Mouse (Mus musculus): ENCODE measurements around the gene Prr12. TPM values are rescaled to one million over a fixed set of nuclear protein-coding genes. Genes with fewer than 3 reads are reported as not detected.

The Prr12 gene
- polyA plus RNA-seq (2014; fragmentation: Illumina TruSeq; extraction: RNeasy Lipid Tissue Mini Kit (QIAGEN cat#74804); ENCODE audit: insufficient read depth, low read depth, low replicate concordance) = 10.4 TPM

GRCm38 (mm10) chr7:45052862-45053116 is at the start of gene Prr12:
Gene Prr12 (minus strand): TSS chr7:45052881.

DNA sequence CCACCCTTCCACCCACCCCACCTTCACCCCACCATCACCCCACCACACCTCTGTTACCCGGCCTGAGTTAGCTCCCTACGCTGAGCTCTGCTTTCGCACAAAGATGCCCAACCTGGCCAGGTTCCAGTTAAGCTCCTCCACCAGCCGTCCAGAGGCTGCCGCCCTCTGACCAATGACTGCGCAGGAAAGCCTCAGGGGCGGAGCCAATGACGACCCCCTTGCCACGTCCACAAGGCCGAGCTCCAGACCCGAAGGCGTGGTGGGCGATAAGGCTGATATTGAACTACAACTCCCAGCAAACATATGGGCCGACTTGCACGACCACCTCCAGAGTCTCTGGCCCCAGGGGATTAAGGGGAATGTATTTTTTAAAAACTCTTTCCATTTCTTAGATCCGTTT is 39.4 kb upstream of the Prr12 start, which contains the start of gene Rcn3:
Rcn3 (minus strand) TSS at position 174 of the 400 bp plus-strand sequence.

DNA sequence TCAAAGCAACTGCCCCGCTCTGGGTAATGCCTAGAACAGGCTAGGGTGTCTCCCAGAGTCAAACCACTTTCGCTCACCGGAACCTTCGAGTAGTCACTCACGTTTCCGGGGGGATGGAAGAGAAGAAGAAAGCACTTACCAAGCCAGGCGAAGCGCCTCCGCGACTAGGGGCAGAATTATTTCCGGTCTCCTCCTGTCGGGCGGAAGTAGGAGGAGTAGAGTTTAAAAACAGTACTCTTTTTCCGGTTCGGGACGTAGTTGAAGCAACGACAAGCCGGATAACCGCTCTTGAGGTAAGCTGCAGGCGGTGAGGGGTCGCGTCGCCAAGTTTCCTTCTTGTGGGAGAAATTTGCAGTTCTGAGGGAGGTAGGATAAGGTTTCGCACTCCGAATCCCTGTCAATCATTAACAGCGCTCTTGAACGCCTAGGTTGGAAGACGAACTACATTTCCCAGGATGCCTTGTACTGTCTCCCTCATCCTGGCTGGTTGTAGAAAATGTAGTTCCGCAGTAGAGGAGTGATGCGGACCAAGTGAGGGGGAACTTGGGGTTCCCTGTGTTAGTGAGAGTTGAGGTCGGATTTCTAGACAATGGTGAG is 9.7 kb upstream of the Prr12 start, which contains the start of the genes Nosip and Prrg2:
Nosip (plus strand) TSS at position 191 of the 597 bp plus-strand sequence.
Prrg2 (minus strand) TSS at position 439 of the 597 bp plus-strand sequence.

GRCm38 (mm10) chr7:45017242-45018061 is 35.2 kb downstream of the Prr12 start, which contains the start of gene Rras:
Gene Rras (plus strand): TSS chr7:45017961.

GRCm38 (mm10) chr7:45015957-45016612 is 36.6 kb downstream of the Prr12 start, which contains the start of gene Scaf1:
Gene Scaf1 (minus strand): TSS chr7:45016363.

GRCm38 (mm10) chr7:44998501-44998955 is 54.2 kb downstream of the Prr12 start, which contains the start of gene Bcl2l12:
Gene Bcl2l12 (minus strand): TSS chr7:44998712.

DNA sequence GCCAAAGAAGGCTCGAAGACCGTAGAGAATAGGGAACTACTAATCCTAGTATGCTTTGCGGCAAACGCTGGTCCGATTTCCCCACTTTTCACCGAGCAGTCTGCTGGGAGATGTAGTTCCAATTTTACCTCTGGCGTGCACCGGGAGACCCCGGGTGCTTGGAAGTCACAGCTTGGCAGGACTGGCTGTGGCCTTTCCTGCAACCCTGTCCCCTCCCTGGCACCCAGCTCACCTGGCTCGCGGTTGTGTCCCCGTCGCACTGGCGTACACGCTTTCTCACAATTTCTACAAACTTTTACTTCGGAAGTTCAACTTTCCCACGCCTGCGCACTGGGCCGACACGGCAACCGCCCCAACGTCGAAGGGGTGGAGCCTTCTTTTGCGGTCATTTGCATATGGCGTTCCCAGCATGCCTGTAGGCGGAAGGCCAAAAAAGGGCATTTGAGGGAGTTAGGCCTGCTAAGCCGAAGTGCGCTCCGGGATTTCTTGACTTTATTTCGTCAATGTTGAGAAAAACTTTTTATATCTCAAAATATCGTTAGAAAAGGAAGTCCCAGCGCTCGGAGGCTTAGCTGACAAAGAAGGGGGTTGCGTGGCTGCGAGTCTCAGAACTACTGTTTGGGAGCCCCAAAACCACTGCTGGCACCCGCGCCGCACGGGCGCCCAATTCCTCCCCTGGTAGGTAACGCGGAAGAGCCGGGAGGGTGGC is 55.3 kb downstream of the Prr12 start, which contains the start of gene Irf3:
Irf3 (plus strand) TSS at position 418 of the 709 bp plus-strand sequence.

DNA sequence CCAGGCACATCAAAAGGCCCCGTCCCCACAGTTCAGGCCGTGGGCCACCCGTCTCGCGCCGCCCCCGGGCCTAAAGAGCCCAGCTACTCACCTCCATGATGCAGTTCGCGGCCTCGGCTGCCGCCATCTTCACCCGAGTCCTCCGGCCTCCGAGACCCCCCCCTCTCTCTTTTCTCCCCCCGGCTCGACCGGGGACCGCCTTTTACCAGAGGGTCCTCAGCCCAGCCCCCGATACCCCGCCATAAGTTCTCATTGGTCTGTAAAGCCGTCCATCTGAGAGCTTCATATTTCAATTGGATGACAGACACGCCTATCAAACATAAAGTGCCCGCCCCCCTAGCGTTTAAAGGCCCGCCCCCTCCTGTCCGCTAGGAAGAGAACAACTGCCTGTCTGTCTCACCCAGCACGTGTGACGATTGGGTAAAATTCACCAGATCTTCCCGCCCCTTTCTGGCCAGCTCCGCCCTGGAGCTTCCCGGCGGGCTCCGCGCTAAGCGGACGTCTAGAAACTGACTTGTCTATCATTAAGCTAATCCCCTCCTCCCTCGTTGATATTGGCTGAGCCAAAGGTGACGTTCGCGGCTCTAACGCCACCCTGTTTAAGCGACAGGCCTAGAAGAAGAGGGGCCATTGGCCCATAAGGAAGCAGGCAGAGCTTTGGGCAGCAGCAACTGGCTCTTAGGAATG is 66.3 kb downstream of the Prr12 start, which contains the start of gene Prmt1:
Prmt1 (minus strand) TSS at position 377 of the 687 bp plus-strand sequence.

Other genes starting within 250 kb of the Prr12 start
- gene Nup62, start 236.8 kb downstream of the Prr12 start, polyA plus RNA-seq (2014; fragmentation: Illumina TruSeq; extraction: RNeasy Lipid Tissue Mini Kit (QIAGEN cat#74804); ENCODE audit: insufficient read depth, low read depth, low replicate concordance) = 14.9 TPM
- gene Il4i1, start 236.5 kb downstream of the Prr12 start, polyA plus RNA-seq (2014; fragmentation: Illumina TruSeq; extraction: RNeasy Lipid Tissue Mini Kit (QIAGEN cat#74804); ENCODE audit: insufficient read depth, low read depth, low replicate concordance) = 3.1 TPM
- 83.0 TPM for gene Atf5, start 236.2 kb downstream of the Prr12 start, polyA plus RNA-seq (2014; fragmentation: Illumina TruSeq; extraction: RNeasy Lipid Tissue Mini Kit (QIAGEN cat#74804); ENCODE audit: insufficient read depth, low read depth, low replicate concordance)
- gene Akt1s1, start 203.9 kb downstream of the Prr12 start, polyA plus RNA-seq (2014; fragmentation: Illumina TruSeq; extraction: RNeasy Lipid Tissue Mini Kit (QIAGEN cat#74804); ENCODE audit: insufficient read depth, low read depth, low replicate concordance) = 36.7 TPM
- gene Tbc1d17, start 203.8 kb downstream of the Prr12 start, polyA plus RNA-seq (2014; fragmentation: Illumina TruSeq; extraction: RNeasy Lipid Tissue Mini Kit (QIAGEN cat#74804); ENCODE audit: insufficient read depth, low read depth, low replicate concordance) = 46.8 TPM
- 27.8 TPM for gene Pnkp, start 195.7 kb downstream of the Prr12 start, polyA plus RNA-seq (2014; fragmentation: Illumina TruSeq; extraction: RNeasy Lipid Tissue Mini Kit (QIAGEN cat#74804); ENCODE audit: insufficient read depth, low read depth, low replicate concordance)
- gene Ptov1, start 183.1 kb downstream of the Prr12 start, polyA plus RNA-seq (2014; fragmentation: Illumina TruSeq; extraction: RNeasy Lipid Tissue Mini Kit (QIAGEN cat#74804); ENCODE audit: insufficient read depth, low read depth, low replicate concordance) = 127 TPM
- gene Med25, start 160.2 kb downstream of the Prr12 start, polyA plus RNA-seq (2014; fragmentation: Illumina TruSeq; extraction: RNeasy Lipid Tissue Mini Kit (QIAGEN cat#74804); ENCODE audit: insufficient read depth, low read depth, low replicate concordance) = 22.3 TPM
- 20.0 TPM for gene Fuz, start 156.8 kb downstream of the Prr12 start, polyA plus RNA-seq (2014; fragmentation: Illumina TruSeq; extraction: RNeasy Lipid Tissue Mini Kit (QIAGEN cat#74804); ENCODE audit: insufficient read depth, low read depth, low replicate concordance)
- gene Ap2a1, start 123.4 kb downstream of the Prr12 start, polyA plus RNA-seq (2014; fragmentation: Illumina TruSeq; extraction: RNeasy Lipid Tissue Mini Kit (QIAGEN cat#74804); ENCODE audit: insufficient read depth, low read depth, low replicate concordance) = 23.2 TPM
- not detected for gene Tsks, start 109.7 kb downstream of the Prr12 start, polyA plus RNA-seq (2014; fragmentation: Illumina TruSeq; extraction: RNeasy Lipid Tissue Mini Kit (QIAGEN cat#74804); ENCODE audit: insufficient read depth, low read depth, low replicate concordance)
- gene Cpt1c, start 78.0 kb downstream of the Prr12 start, polyA plus RNA-seq (2014; fragmentation: Illumina TruSeq; extraction: RNeasy Lipid Tissue Mini Kit (QIAGEN cat#74804); ENCODE audit: insufficient read depth, low read depth, low replicate concordance) = 2.5 TPM
- gene Prmt1, start 66.3 kb downstream of the Prr12 start, polyA plus RNA-seq (2014; fragmentation: Illumina TruSeq; extraction: RNeasy Lipid Tissue Mini Kit (QIAGEN cat#74804); ENCODE audit: insufficient read depth, low read depth, low replicate concordance) = 126 TPM
- 71.8 TPM for gene Irf3, start 55.2 kb downstream of the Prr12 start, polyA plus RNA-seq (2014; fragmentation: Illumina TruSeq; extraction: RNeasy Lipid Tissue Mini Kit (QIAGEN cat#74804); ENCODE audit: insufficient read depth, low read depth, low replicate concordance)
- 14.9 TPM for gene Bcl2l12, start 54.2 kb downstream of the Prr12 start, polyA plus RNA-seq (2014; fragmentation: Illumina TruSeq; extraction: RNeasy Lipid Tissue Mini Kit (QIAGEN cat#74804); ENCODE audit: insufficient read depth, low read depth, low replicate concordance)
- gene Scaf1, start 36.5 kb downstream of the Prr12 start, polyA plus RNA-seq (2014; fragmentation: Illumina TruSeq; extraction: RNeasy Lipid Tissue Mini Kit (QIAGEN cat#74804); ENCODE audit: insufficient read depth, low read depth, low replicate concordance) = 15.5 TPM
- gene Rras, start 34.9 kb downstream of the Prr12 start, polyA plus RNA-seq (2014; fragmentation: Illumina TruSeq; extraction: RNeasy Lipid Tissue Mini Kit (QIAGEN cat#74804); ENCODE audit: insufficient read depth, low read depth, low replicate concordance) = 170 TPM
- gene Nosip, start 9.5 kb upstream of the Prr12 start, polyA plus RNA-seq (2014; fragmentation: Illumina TruSeq; extraction: RNeasy Lipid Tissue Mini Kit (QIAGEN cat#74804); ENCODE audit: insufficient read depth, low read depth, low replicate concordance) = 36.8 TPM
- 23.4 TPM for gene Prrg2, start 9.8 kb upstream of the Prr12 start, polyA plus RNA-seq (2014; fragmentation: Illumina TruSeq; extraction: RNeasy Lipid Tissue Mini Kit (QIAGEN cat#74804); ENCODE audit: insufficient read depth, low read depth, low replicate concordance)
- gene Rcn3, start 39.3 kb upstream of the Prr12 start, polyA plus RNA-seq (2014; fragmentation: Illumina TruSeq; extraction: RNeasy Lipid Tissue Mini Kit (QIAGEN cat#74804); ENCODE audit: insufficient read depth, low read depth, low replicate concordance) = 83.1 TPM
- gene Fcgrt, start 51.0 kb upstream of the Prr12 start, polyA plus RNA-seq (2014; fragmentation: Illumina TruSeq; extraction: RNeasy Lipid Tissue Mini Kit (QIAGEN cat#74804); ENCODE audit: insufficient read depth, low read depth, low replicate concordance) = 91.4 TPM
- gene Rps11, start 71.6 kb upstream of the Prr12 start, polyA plus RNA-seq (2014; fragmentation: Illumina TruSeq; extraction: RNeasy Lipid Tissue Mini Kit (QIAGEN cat#74804); ENCODE audit: insufficient read depth, low read depth, low replicate concordance) = 1,585 TPM
- 3,762 TPM for gene Rpl13a, start 75.9 kb upstream of the Prr12 start, polyA plus RNA-seq (2014; fragmentation: Illumina TruSeq; extraction: RNeasy Lipid Tissue Mini Kit (QIAGEN cat#74804); ENCODE audit: insufficient read depth, low read depth, low replicate concordance)
- not detected for gene Gm45713, start 83.3 kb upstream of the Prr12 start, polyA plus RNA-seq (2014; fragmentation: Illumina TruSeq; extraction: RNeasy Lipid Tissue Mini Kit (QIAGEN cat#74804); ENCODE audit: insufficient read depth, low read depth, low replicate concordance)
- 39.0 TPM for gene Flt3l, start 83.6 kb upstream of the Prr12 start, polyA plus RNA-seq (2014; fragmentation: Illumina TruSeq; extraction: RNeasy Lipid Tissue Mini Kit (QIAGEN cat#74804); ENCODE audit: insufficient read depth, low read depth, low replicate concordance)
- gene Pih1d1, start 101.4 kb upstream of the Prr12 start, polyA plus RNA-seq (2014; fragmentation: Illumina TruSeq; extraction: RNeasy Lipid Tissue Mini Kit (QIAGEN cat#74804); ENCODE audit: insufficient read depth, low read depth, low replicate concordance) = 55.1 TPM
- gene Aldh16a1, start 101.7 kb upstream of the Prr12 start, polyA plus RNA-seq (2014; fragmentation: Illumina TruSeq; extraction: RNeasy Lipid Tissue Mini Kit (QIAGEN cat#74804); ENCODE audit: insufficient read depth, low read depth, low replicate concordance) = 21.1 TPM
- 1.1 TPM for gene Slc17a7, start 111.1 kb upstream of the Prr12 start, polyA plus RNA-seq (2014; fragmentation: Illumina TruSeq; extraction: RNeasy Lipid Tissue Mini Kit (QIAGEN cat#74804); ENCODE audit: insufficient read depth, low read depth, low replicate concordance)
- gene Gfy, start 126.7 kb upstream of the Prr12 start, polyA plus RNA-seq (2014; fragmentation: Illumina TruSeq; extraction: RNeasy Lipid Tissue Mini Kit (QIAGEN cat#74804); ENCODE audit: insufficient read depth, low read depth, low replicate concordance) = not detected
- gene Pth2, start 128.1 kb upstream of the Prr12 start, polyA plus RNA-seq (2014; fragmentation: Illumina TruSeq; extraction: RNeasy Lipid Tissue Mini Kit (QIAGEN cat#74804); ENCODE audit: insufficient read depth, low read depth, low replicate concordance) = not detected
- 1.5 TPM for gene Ccdc155, start 152.0 kb upstream of the Prr12 start, polyA plus RNA-seq (2014; fragmentation: Illumina TruSeq; extraction: RNeasy Lipid Tissue Mini Kit (QIAGEN cat#74804); ENCODE audit: insufficient read depth, low read depth, low replicate concordance)
- gene Dkkl1, start 159.3 kb upstream of the Prr12 start, polyA plus RNA-seq (2014; fragmentation: Illumina TruSeq; extraction: RNeasy Lipid Tissue Mini Kit (QIAGEN cat#74804); ENCODE audit: insufficient read depth, low read depth, low replicate concordance) = 0.81 TPM
- 16.7 TPM for gene Tead2, start 162.9 kb upstream of the Prr12 start, polyA plus RNA-seq (2014; fragmentation: Illumina TruSeq; extraction: RNeasy Lipid Tissue Mini Kit (QIAGEN cat#74804); ENCODE audit: insufficient read depth, low read depth, low replicate concordance)
- gene Cd37, start 186.2 kb upstream of the Prr12 start, polyA plus RNA-seq (2014; fragmentation: Illumina TruSeq; extraction: RNeasy Lipid Tissue Mini Kit (QIAGEN cat#74804); ENCODE audit: insufficient read depth, low read depth, low replicate concordance) = 36.3 TPM
- not detected for gene Slc6a16, start 188.2 kb upstream of the Prr12 start, polyA plus RNA-seq (2014; fragmentation: Illumina TruSeq; extraction: RNeasy Lipid Tissue Mini Kit (QIAGEN cat#74804); ENCODE audit: insufficient read depth, low read depth, low replicate concordance)
- gene Slc6a21, start 224.6 kb upstream of the Prr12 start, polyA plus RNA-seq (2014; fragmentation: Illumina TruSeq; extraction: RNeasy Lipid Tissue Mini Kit (QIAGEN cat#74804); ENCODE audit: insufficient read depth, low read depth, low replicate concordance) = not detected